In the genomic region with DNA sequence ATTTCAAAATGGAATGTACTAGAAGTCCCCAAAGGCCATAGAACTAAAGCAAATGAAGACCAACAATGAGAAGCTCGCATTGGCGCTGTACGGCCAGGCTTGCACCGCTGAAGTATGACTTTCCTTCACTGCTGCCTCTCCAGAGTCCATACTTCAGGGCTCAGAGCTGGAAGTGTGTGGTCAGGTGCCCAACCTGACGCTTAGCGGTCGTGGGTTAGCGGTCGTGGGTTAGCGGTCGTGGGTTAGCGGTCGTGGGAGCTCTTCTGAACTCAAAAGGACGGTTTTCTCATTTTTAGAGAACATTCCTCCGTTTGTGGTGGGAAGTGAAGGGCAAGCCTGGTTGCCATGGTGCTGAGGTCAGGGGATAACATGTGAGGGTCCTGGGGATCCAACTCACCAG, we compare ENCODE assay signal across 29 mouse cellular contexts. TPM values are rescaled to one million over a fixed set of nuclear protein-coding genes. Genes with fewer than 3 reads are reported as not detected.
A peak's percentile ranks its signal among the peaks of the same experiment; 100 is the strongest.
DNase-seq lines count a peak whose midpoint lies in the region; ATAC-seq and TF ChIP-seq lines count a peak whose summit lies in the region.
"Had no signal": no experiment of that assay in that cellular context is flagged by ENCODE, and none has a peak within 500 bp of the region (broad histone marks: within the 10 kb centered on the region; RNA-seq: fewer than 3 reads in every experiment).

No protein-coding gene starts in this region.

- 93% methylated on average over 15 of the region's 15 CpGs for WGBS in heart, embryonic 15.5 days
- 95% methylated on average over 15 of the region's 15 CpGs for WGBS in heart, adult 2 months
- 95% methylated on average over 15 of the region's 15 CpGs for WGBS in lung, embryonic 16.5 days

- no peak for TF ChIP-seq EP300 in heart, adult 2 months (IDR thresholded peaks at IDR 0.05; ENCODE audit: insufficient read depth, low read depth, low read length)

- H3K36me3 ChIP-seq in heart, embryonic 15.5 days: no peaks in the 10 kb centered on the region
- H3K36me3 ChIP-seq in heart, adult 2 months (ENCODE audit: control insufficient read depth, insufficient read depth, low read length): no peaks in the 10 kb centered on the region
- no peaks in the 10 kb centered on the region for H3K36me3 ChIP-seq in lung, embryonic 16.5 days (ENCODE audit: control insufficient read depth, insufficient read depth, low read length)
- H3K36me3 ChIP-seq: embryonic facial prominence, embryonic 13.5 days; limb, embryonic 12.5 days; midbrain, embryonic 10.5 days; neural tube, embryonic 15.5 days had no signal

- H3K79me2 ChIP-seq in heart, adult 2 months (replicated peaks; ENCODE audit: control insufficient read depth, insufficient read depth, low read length): no peaks in the 10 kb centered on the region

- ATAC-seq in heart, embryonic 15.5 days (replicated peaks; ENCODE audit: insufficient number of reproducible peaks, insufficient read depth, low FRiP score, low read depth): no peak
- ATAC-seq in lung, embryonic 16.5 days (ENCODE audit: low read depth): no peak
- ATAC-seq: forebrain, embryonic 13.5 days; hindbrain, postnatal 0 days had no signal

- TF ChIP-seq CTCF in heart, adult 2 months (IDR thresholded peaks at IDR 0.05): no peak

- no peak for DNase-seq in heart, adult 2 months
- no peak for DNase-seq in lung, postnatal 14 days
- peak; percentile 24 for DNase-seq in R1 (ENCODE audit: low read depth, low spot score)
- DNase-seq in testis, postnatal 14 days (ENCODE audit: low spot score): peak; percentile 1
- DNase-seq in frontal cortex, postnatal 36 days (ENCODE audit: low spot score in 2 of 2): no peak
- DNase-seq: adrenal gland, postnatal 14 days; cerebellum, adult 8-10 months; cerebellum, postnatal 36 days; embryo, embryonic 11 days; gastrocnemius, adult 2 months; kidney, adult 9 months; kidney, postnatal 36 days; lung, adult 18-20 months; right cerebral cortex, adult 18-20 months; right cerebral cortex, postnatal 4 days; thymus, postnatal 25 days had no signal

- H3K9ac ChIP-seq in heart, embryonic 15.5 days: no peak overlapping the region
- no peak overlapping the region for H3K9ac ChIP-seq in heart, adult 2 months (ENCODE audit: low read depth, low read length)
- H3K9ac ChIP-seq in lung, embryonic 16.5 days (ENCODE audit: low read length): no peak overlapping the region
- H3K9ac ChIP-seq: embryonic facial prominence, embryonic 13.5 days; forebrain, embryonic 13.5 days; limb, embryonic 12.5 days; neural tube, embryonic 15.5 days had no signal

- intact Hi-C loops in heart, adult 2 months (cut with DNase I): no loop called here

- H3K27ac ChIP-seq in heart, embryonic 15.5 days: peak overlapping the region; percentile 77; the same call in 1 of the 2 replicates
- H3K27ac ChIP-seq in heart, adult 2 months: no peak overlapping the region
- H3K27ac ChIP-seq in lung, embryonic 16.5 days (ENCODE audit: low read length): peak overlapping the region; percentile 43; the same call in 1 of the 2 replicates
- H3K27ac ChIP-seq: forebrain, embryonic 13.5 days; gastrocnemius, adult 2 months; hindbrain, postnatal 0 days; limb, embryonic 12.5 days; midbrain, embryonic 10.5 days; neural tube, embryonic 15.5 days had no signal

- no peaks in the 10 kb centered on the region for H3K9me3 ChIP-seq in heart, embryonic 15.5 days (replicated peaks)
- no peaks in the 10 kb centered on the region for H3K9me3 ChIP-seq in lung, embryonic 16.5 days (ENCODE audit: control insufficient read depth, low read length)
- H3K9me3 ChIP-seq: embryonic facial prominence, embryonic 13.5 days; forebrain, embryonic 13.5 days; neural tube, embryonic 15.5 days had no signal

- peaks cover 12% of the 10 kb centered on the region; the same call in 1 of the 2 replicates for H3K27me3 ChIP-seq in heart, embryonic 15.5 days
- no peaks in the 10 kb centered on the region; the same call in 1 of the 2 replicates for H3K27me3 ChIP-seq in heart, adult 2 months (ENCODE audit: control insufficient read depth, insufficient read depth, low read length)
- H3K27me3 ChIP-seq in lung, embryonic 16.5 days (ENCODE audit: control insufficient read depth, insufficient read depth, low read depth, low read length): no peaks in the 10 kb centered on the region

- H3K4me3 ChIP-seq in heart, embryonic 15.5 days: no peak overlapping the region
- no peak overlapping the region for H3K4me3 ChIP-seq in heart, adult 2 months
- no peak overlapping the region for H3K4me3 ChIP-seq in lung, embryonic 16.5 days (ENCODE audit: low read length)
- H3K4me3 ChIP-seq: embryonic facial prominence, embryonic 13.5 days; erythroblast, embryonic 14.5 days; forebrain, embryonic 13.5 days; limb, embryonic 12.5 days; midbrain, embryonic 10.5 days; neural tube, embryonic 15.5 days had no signal

- TF ChIP-seq POLR2A in heart, adult 2 months (IDR thresholded peaks at IDR 0.05; ENCODE audit: insufficient read depth, low read depth, low read length): no peak

- no peak overlapping the region for H3K4me2 ChIP-seq in heart, embryonic 15.5 days
- no peak overlapping the region for H3K4me2 ChIP-seq in lung, embryonic 16.5 days (ENCODE audit: low read depth, low read length)

- peaks cover 13% of the 10 kb centered on the region for H3K4me1 ChIP-seq in heart, embryonic 15.5 days (replicated peaks)
- H3K4me1 ChIP-seq in heart, adult 2 months (ENCODE audit: control insufficient read depth, insufficient read depth, low read length): peaks cover 4% of the 10 kb centered on the region; the same call in 1 of the 2 replicates
- 0 out of 2 replicates have a peak, but pooled peaks cover 2% of the 10 kb centered on the region for H3K4me1 ChIP-seq in lung, embryonic 16.5 days (replicated peaks; ENCODE audit: control insufficient read depth, insufficient read depth, low read length)
- H3K4me1 ChIP-seq: neural tube, embryonic 15.5 days had no signal

RNA-seq across cellular contexts. Expression of a gene that starts 28.5 kb away (rescaled TPM):
- polyA plus RNA-seq in heart, embryonic 15.5 days (2015; fragmentation: Nextera tagmentation; extraction: Ambion mirVana): not detected in 2 replicates
- total RNA-seq in heart, adult 2 months (2021): under 1 TPM in 1 of 2 experiments, not detected in 1; 0.14 TPM
- not detected in 2 replicates for polyA plus RNA-seq in heart, adult 2 months (2012; rRNA removed)
- not detected in 2 replicates for polyA plus RNA-seq in lung, embryonic 16.5 days (2015; fragmentation: Nextera tagmentation; extraction: Ambion mirVana)
- total RNA-seq: adrenal gland, postnatal 14 days; layer of hippocampus, adult 8-10 months had no signal
- polyA plus RNA-seq: erythroblast, embryonic 14.5 days; forebrain, embryonic 13.5 days; intestine, embryonic 16.5 days had no signal

RNA-seq across cellular contexts. Expression of a gene that starts 56.7 kb away (rescaled TPM):
- polyA plus RNA-seq in heart, embryonic 15.5 days (2015; fragmentation: Nextera tagmentation; extraction: Ambion mirVana): 0.28 and 0.40 TPM in 2 replicates
- total RNA-seq in heart, adult 2 months (2021): under 1 TPM; 0.10 to 0.11 TPM
- polyA plus RNA-seq in heart, adult 2 months (2012; rRNA removed): 0.09 and 0.20 TPM in 2 replicates
- not detected in 2 replicates for polyA plus RNA-seq in lung, embryonic 16.5 days (2015; fragmentation: Nextera tagmentation; extraction: Ambion mirVana)
- total RNA-seq: gastrocnemius, adult 2 months; layer of hippocampus, adult 8-10 months; left cerebral cortex, postnatal 14 days had no signal
- polyA plus RNA-seq: C2C12; erythroblast, embryonic 14.5 days; intestine, embryonic 16.5 days had no signal

Comparison
In these comparisons a context has a peak if more than half of its experiments do, and no peak if none do; other contexts are left out.
1. DNase-seq: peak in R1 (single experiment) and testis, postnatal 14 days (single experiment); none in heart, adult 2 months (0 of 2), lung, postnatal 14 days (single experiment) and frontal cortex, postnatal 36 days (0 of 2).